Mouse (Mus musculus): ENCODE results near the gene Dazap1.

The Dazap1 gene

GRCm38 (mm10) chr10:80297526-80298133 lies 36.3 kb downstream of the Dazap1 start:
- 37% methylated on average over 8 of the region's 8 CpGs for WGBS

GRCm38 (mm10) chr10:80298571-80299281 lies 37.4 kb downstream of the Dazap1 start:
- 4% methylated on average over 26 of the region's 26 CpGs for WGBS

GRCm38 (mm10) chr10:80299301-80299700 lies 38.0 kb downstream of the Dazap1 start:
- 4% methylated on average over 15 of the region's 15 CpGs for WGBS

GRCm38 (mm10) chr10:80299824-80300223 lies 38.5 kb downstream of the Dazap1 start:
- WGBS = 35% methylated on average over 10 of the region's 10 CpGs

GRCm38 (mm10) chr10:80300672-80301181 lies 39.4 kb downstream of the Dazap1 start:
- 10% methylated on average over 11 of the region's 11 CpGs for WGBS

- 48% methylated on average over 9 of the region's 10 CpGs for WGBS
These were observed 40.2 kb downstream of the Dazap1 start for GRCm38 (mm10) chr10:80301256-80302081.

GRCm38 (mm10) chr10:80302082-80302355 lies 40.7 kb downstream of the Dazap1 start:
- WGBS = 49% methylated on average over 5 of the region's 5 CpGs

- 10% methylated on average over 9 of the region's 9 CpGs for whole genome bisulfite sequencing
These were observed 41.2 kb downstream of the Dazap1 start for GRCm38 (mm10) chr10:80302471-80302881.

- 55% methylated on average over 12 of the region's 12 CpGs for WGBS
These were observed 43.2 kb downstream of the Dazap1 start for GRCm38 (mm10) chr10:80304458-80304857.

GRCm38 (mm10) chr10:80304862-80305261 lies 43.6 kb downstream of the Dazap1 start:
- 43% methylated on average over 25 of the region's 25 CpGs for WGBS

GRCm38 (mm10) chr10:80311560-80311959 lies 50.3 kb downstream of the Dazap1 start:
- 76% methylated on average over 16 of the region's 16 CpGs for WGBS

- 70% methylated on average over 54 of the region's 54 CpGs for whole genome bisulfite sequencing
These were observed 51.6 kb downstream of the Dazap1 start for GRCm38 (mm10) chr10:80312586-80313504.

GRCm38 (mm10) chr10:80313627-80314201 lies 52.4 kb downstream of the Dazap1 start:
- WGBS = 60% methylated on average over 20 of the region's 20 CpGs

- 58% methylated on average over 16 of the region's 16 CpGs for WGBS
These were observed 53.3 kb downstream of the Dazap1 start for GRCm38 (mm10) chr10:80314494-80315001.

- WGBS = 68% methylated on average over 27 of the region's 27 CpGs
These were observed 54.0 kb downstream of the Dazap1 start for GRCm38 (mm10) chr10:80315315-80315714.

GRCm38 (mm10) chr10:80316359-80316781 lies 55.1 kb downstream of the Dazap1 start:
- 28% methylated on average over 11 of the region's 11 CpGs for WGBS

GRCm38 (mm10) chr10:80317011-80317410 lies 55.7 kb downstream of the Dazap1 start:
- WGBS = 50% methylated on average over 10 of the region's 10 CpGs

- under 1% methylated on average over 34 of the region's 34 CpGs for WGBS
These were observed 59.1 kb downstream of the Dazap1 start, which contains the start of gene 2310011J03Rik for GRCm38 (mm10) chr10:80320340-80320760. Gene 2310011J03Rik (minus strand): TSS chr10:80320537.

- 74% methylated on average over 6 of the region's 6 CpGs for whole genome bisulfite sequencing
These were observed 59.9 kb downstream of the Dazap1 start for GRCm38 (mm10) chr10:80321014-80321669.
